Mouse (Mus musculus): ENCODE data around the gene Chn2.
"Not testable (repeated sequence)": the region's sequence is repeated elsewhere in the genome, so short reads cannot be mapped to it uniquely, and the experiment has no call there.

The Chn2 gene

GRCm38 (mm10) chr6:54157097-54157496, 117.7 kb downstream of the Chn2 start:
- no peak for DNase-seq (ENCODE audit: low spot score in 2 of 2)

GRCm38 (mm10) chr6:54158317-54158716, 119.0 kb downstream of the Chn2 start:
- no peak for DNase-seq (ENCODE audit: low spot score in 2 of 2)

- DNase-seq (ENCODE audit: low spot score in 2 of 2) = no peak
Measured at GRCm38 (mm10) chr6:54160677-54161076, 121.3 kb downstream of the Chn2 start.

GRCm38 (mm10) chr6:54161246-54161645, 121.9 kb downstream of the Chn2 start:
- no peak for DNase-seq (ENCODE audit: low spot score in 2 of 2)

GRCm38 (mm10) chr6:54162321-54162720, 123.0 kb downstream of the Chn2 start:
- DNase-seq (ENCODE audit: low spot score in 2 of 2) = no peak

- DNase-seq (ENCODE audit: low spot score in 2 of 2) = no peak
Measured at GRCm38 (mm10) chr6:54162786-54163185, 123.4 kb downstream of the Chn2 start.

- no peak for DNase-seq (ENCODE audit: low spot score in 2 of 2)
Measured at GRCm38 (mm10) chr6:54163702-54164101, 124.3 kb downstream of the Chn2 start.

- DNase-seq (ENCODE audit: low spot score in 2 of 2) = peak; percentile 47 to 48
Measured at GRCm38 (mm10) chr6:54164777-54165176, 125.4 kb downstream of the Chn2 start.

GRCm38 (mm10) chr6:54165246-54165645, 125.9 kb downstream of the Chn2 start:
- no peak for DNase-seq (ENCODE audit: low spot score in 2 of 2)

GRCm38 (mm10) chr6:54165863-54166262, 126.5 kb downstream of the Chn2 start:
- DNase-seq (ENCODE audit: low spot score in 2 of 2) = no peak

GRCm38 (mm10) chr6:54166991-54167546, 127.7 kb downstream of the Chn2 start:
- DNase-seq (ENCODE audit: low spot score in 2 of 2) = no peak

- no peak for DNase-seq (ENCODE audit: low spot score in 2 of 2)
Measured at GRCm38 (mm10) chr6:54170286-54170894, 131.0 kb downstream of the Chn2 start.

GRCm38 (mm10) chr6:54171385-54171784, 132.0 kb downstream of the Chn2 start:
- DNase-seq (ENCODE audit: low spot score in 2 of 2) = no peak

- no peak for DNase-seq (ENCODE audit: low spot score in 2 of 2)
Measured at GRCm38 (mm10) chr6:54175473-54176215, 136.3 kb downstream of the Chn2 start.

GRCm38 (mm10) chr6:54177081-54177480, 137.7 kb downstream of the Chn2 start:
- DNase-seq (ENCODE audit: low spot score in 2 of 2) = not testable (repeated sequence)

- DNase-seq (ENCODE audit: low spot score in 2 of 2) = no peak
Measured at GRCm38 (mm10) chr6:54179056-54179873, 139.9 kb downstream of the Chn2 start.

GRCm38 (mm10) chr6:54179874-54180212, 140.5 kb downstream of the Chn2 start:
- no peak for DNase-seq (ENCODE audit: low spot score in 2 of 2)

GRCm38 (mm10) chr6:54183825-54184578, 144.6 kb downstream of the Chn2 start:
- DNase-seq (ENCODE audit: low spot score in 2 of 2) = peak; percentile 29 to 50

- DNase-seq (ENCODE audit: low spot score in 2 of 2) = no peak
Measured at GRCm38 (mm10) chr6:54193631-54194305, 154.4 kb downstream of the Chn2 start.

- DNase-seq (ENCODE audit: low spot score in 2 of 2) = no peak
Measured at GRCm38 (mm10) chr6:54197821-54198412, 158.6 kb downstream of the Chn2 start.

- no peak for DNase-seq (ENCODE audit: low spot score in 2 of 2)
Measured at GRCm38 (mm10) chr6:54199516-54199915, 160.2 kb downstream of the Chn2 start.

All from right cerebral cortex, adult 2 months (tissue).